Mouse (Mus musculus): ENCODE measurements around the gene Trip4. TPM values are rescaled to one million over a fixed set of nuclear protein-coding genes. Genes with fewer than 3 reads are reported as not detected.

Trip4 gene
- polyA plus RNA-seq, 1 experiment from 2014 or later: 36.3 TPM

DNA sequence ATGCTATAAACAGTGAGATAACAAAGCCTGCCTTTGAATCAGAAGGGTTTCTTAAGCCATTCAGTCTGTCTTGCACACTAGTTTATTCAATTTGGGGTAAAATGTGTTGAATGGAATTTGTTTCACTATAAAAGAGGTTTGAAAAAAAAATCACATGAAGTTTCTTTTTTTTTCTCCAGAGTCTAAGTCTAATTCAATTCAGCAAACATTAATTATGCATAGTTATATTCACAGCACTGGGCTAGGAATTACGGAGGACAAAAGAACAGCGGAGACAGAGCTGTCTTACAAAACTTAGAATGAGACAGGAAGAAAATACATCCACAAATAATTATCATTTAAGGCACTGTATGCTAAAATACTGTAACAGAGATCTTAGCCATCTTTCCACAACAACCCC, 90.2 kb downstream of the Trip4 start:
- Histone ChIP-seq H3K27me3 (no peaks in the 10 kb centered on the region), H3K9ac (0 out of 2 replicates have a peak overlapping the region, but pooled peaks have one; percentile 29), H3K4me3 (replicated peaks) (no peak overlapping the region), H3K36me3 (replicated peaks) (peaks cover 23% of the 10 kb centered on the region), H3K9me3 (no peaks in the 10 kb centered on the region), H3K4me2 (peak overlapping the region; percentile 19; the same call in 1 of the 2 replicates), H3K4me1 (peaks cover 37% of the 10 kb centered on the region), H3K27ac (peak overlapping the region; percentile 78)
- WGBS: 29% methylated on average over 2 of the region's 2 CpGs
- no peak for ATAC-seq (ENCODE audit: low FRiP score)

GRCm38 (mm10) chr9:65812841-65813240, 95.8 kb downstream of the Trip4 start:
- ATAC-seq (ENCODE audit: low FRiP score): no peak
- H3K27me3 ChIP-seq: no peaks in the 10 kb centered on the region
- 74% methylated on average over 2 of the region's 2 CpGs for WGBS

GRCm38 (mm10) chr9:65811784-65812183, 96.8 kb downstream of the Trip4 start:
- 88% methylated on average over 1 of the region's 1 CpGs for WGBS

More at GRCm38 (mm10) chr9:65812841-65813240, 95.8 kb downstream of the Trip4 start:
- Histone ChIP-seq H3K36me3 (replicated peaks) (peaks cover 23% of the 10 kb centered on the region), H3K9me3 (no peaks in the 10 kb centered on the region), H3K9ac (no peak overlapping the region), H3K4me3 (replicated peaks) (no peak overlapping the region), H3K4me2 (no peak overlapping the region), H3K27ac (no peak overlapping the region), H3K4me1 (peaks cover 6% of the 10 kb centered on the region)

GRCm38 (mm10) chr9:65807818-65808217, 100.8 kb downstream of the Trip4 start:
- Histone ChIP-seq H3K4me1 (peaks cover 9% of the 10 kb centered on the region), H3K9me3 (no peaks in the 10 kb centered on the region), H3K27ac (no peak overlapping the region), H3K36me3 (replicated peaks) (no peaks in the 10 kb centered on the region), H3K4me3 (replicated peaks) (no peak overlapping the region), H3K9ac (no peak overlapping the region), H3K27me3 (no peaks in the 10 kb centered on the region), H3K4me2 (no peak overlapping the region)
- ATAC-seq (ENCODE audit: low FRiP score): no peak
- WGBS: 58% methylated on average over 1 of the region's 1 CpGs

More at GRCm38 (mm10) chr9:65811784-65812183, 96.8 kb downstream of the Trip4 start:
- Histone ChIP-seq H3K4me3 (replicated peaks) (no peak overlapping the region), H3K9me3 (no peaks in the 10 kb centered on the region), H3K4me2 (no peak overlapping the region), H3K27me3 (no peaks in the 10 kb centered on the region), H3K36me3 (replicated peaks) (peaks cover 17% of the 10 kb centered on the region), H3K9ac (no peak overlapping the region), H3K4me1 (peaks cover 14% of the 10 kb centered on the region), H3K27ac (no peak overlapping the region)
- no peak for ATAC-seq (ENCODE audit: low FRiP score)

GRCm38 (mm10) chr9:65807251-65807650, 101.3 kb downstream of the Trip4 start:
- no peaks in the 10 kb centered on the region for H3K36me3 ChIP-seq (replicated peaks)
- peaks cover 9% of the 10 kb centered on the region for H3K4me1 ChIP-seq
- WGBS: 50% methylated on average over 5 of the region's 5 CpGs

GRCm38 (mm10) chr9:65799770-65800169, 108.8 kb downstream of the Trip4 start:
- 76% methylated on average over 4 of the region's 4 CpGs for WGBS

More at GRCm38 (mm10) chr9:65807251-65807650, 101.3 kb downstream of the Trip4 start:
- H3K4me2 ChIP-seq: no peak overlapping the region
- ATAC-seq (ENCODE audit: low FRiP score): no peak
- H3K27ac ChIP-seq: no peak overlapping the region
- H3K27me3 ChIP-seq: no peaks in the 10 kb centered on the region
- H3K9me3 ChIP-seq: no peaks in the 10 kb centered on the region
- H3K4me3 ChIP-seq (replicated peaks): no peak overlapping the region
- H3K9ac ChIP-seq: no peak overlapping the region

GRCm38 (mm10) chr9:65795651-65796050, 112.9 kb downstream of the Trip4 start:
- Histone ChIP-seq H3K9ac (no peak overlapping the region), H3K9me3 (no peaks in the 10 kb centered on the region), H3K4me2 (no peak overlapping the region), H3K36me3 (replicated peaks) (peaks cover 13% of the 10 kb centered on the region), H3K27ac (no peak overlapping the region), H3K27me3 (no peaks in the 10 kb centered on the region), H3K4me1 (peaks cover 35% of the 10 kb centered on the region), H3K4me3 (replicated peaks) (no peak overlapping the region)
- WGBS: 87% methylated on average over 2 of the region's 2 CpGs
- ATAC-seq (ENCODE audit: low FRiP score): no peak

More at GRCm38 (mm10) chr9:65799770-65800169, 108.8 kb downstream of the Trip4 start:
- ATAC-seq (ENCODE audit: low FRiP score): no peak
- Histone ChIP-seq H3K27ac (no peak overlapping the region), H3K27me3 (no peaks in the 10 kb centered on the region), H3K36me3 (replicated peaks) (peaks cover 2% of the 10 kb centered on the region), H3K9me3 (no peaks in the 10 kb centered on the region), H3K4me2 (no peak overlapping the region), H3K4me1 (peaks cover 5% of the 10 kb centered on the region; the same call in 1 of the 2 replicates), H3K9ac (no peak overlapping the region), H3K4me3 (replicated peaks) (no peak overlapping the region)

DNA sequence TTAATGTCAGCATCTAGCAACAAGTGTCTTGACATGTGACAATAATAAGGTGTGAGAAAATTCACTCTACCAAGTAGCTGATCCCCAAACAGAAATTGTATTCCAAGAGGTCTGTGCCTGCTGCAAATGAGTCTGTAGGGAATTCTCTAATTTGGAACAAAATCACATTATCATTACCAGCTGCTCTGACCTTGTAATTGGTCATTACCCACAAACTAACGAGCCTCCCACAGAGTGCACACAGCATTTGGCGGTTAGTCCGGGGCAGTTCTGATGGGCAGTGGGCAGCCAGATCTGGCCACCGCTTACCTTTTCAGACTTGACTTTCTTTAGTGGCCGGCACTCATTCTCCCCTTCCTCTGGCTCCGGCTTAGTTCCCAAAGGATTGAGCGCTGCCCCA, 114.3 kb downstream of the Trip4 start:
- no peaks in the 10 kb centered on the region for H3K27me3 ChIP-seq
- H3K4me3 ChIP-seq (replicated peaks): no peak overlapping the region
- H3K4me1 ChIP-seq: peaks cover 43% of the 10 kb centered on the region
- no peaks in the 10 kb centered on the region for H3K9me3 ChIP-seq
- 46% methylated on average over 7 of the region's 7 CpGs for WGBS
- ATAC-seq (ENCODE audit: low FRiP score): no peak
- H3K4me2 ChIP-seq: no peak overlapping the region
- peaks cover 13% of the 10 kb centered on the region for H3K36me3 ChIP-seq (replicated peaks)
- no peak overlapping the region for H3K9ac ChIP-seq
- peak overlapping the region; percentile 11; the same call in 1 of the 2 replicates for H3K27ac ChIP-seq

DNA sequence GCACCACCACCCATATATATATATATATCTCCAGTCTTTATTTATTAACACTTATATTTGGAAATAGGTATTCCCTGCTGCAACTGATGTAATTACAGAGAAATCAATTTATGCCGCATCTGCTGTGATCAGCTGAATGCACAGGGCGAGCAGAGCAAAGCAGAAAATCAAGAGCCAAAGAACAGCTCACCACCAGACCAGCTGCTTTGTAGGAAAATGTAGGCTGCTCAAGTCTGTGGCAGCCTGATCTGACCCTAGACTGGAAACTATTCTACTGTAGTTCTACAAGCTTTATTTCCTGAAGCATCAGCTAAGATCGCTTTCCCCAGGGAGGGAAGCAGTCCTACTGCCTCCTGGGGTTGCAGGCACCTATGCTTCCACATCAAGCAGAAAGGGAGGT, 115.1 kb downstream of the Trip4 start:
- Histone ChIP-seq H3K4me2 (no peak overlapping the region), H3K4me1 (peaks cover 43% of the 10 kb centered on the region), H3K27ac (no peak overlapping the region), H3K27me3 (no peaks in the 10 kb centered on the region), H3K36me3 (replicated peaks) (peaks cover 13% of the 10 kb centered on the region), H3K9me3 (no peaks in the 10 kb centered on the region), H3K9ac (no peak overlapping the region; the same call in 1 of the 2 replicates), H3K4me3 (replicated peaks) (no peak overlapping the region)
- WGBS: 86% methylated on average over 3 of the region's 3 CpGs
- ATAC-seq (ENCODE audit: low FRiP score): no peak

GRCm38 (mm10) chr9:65793086-65793485, 115.5 kb downstream of the Trip4 start:
- Histone ChIP-seq H3K4me2 (no peak overlapping the region), H3K36me3 (replicated peaks) (peaks cover 13% of the 10 kb centered on the region), H3K4me3 (replicated peaks) (no peak overlapping the region), H3K9me3 (no peaks in the 10 kb centered on the region), H3K27ac (no peak overlapping the region), H3K27me3 (no peaks in the 10 kb centered on the region), H3K9ac (no peak overlapping the region), H3K4me1 (peaks cover 43% of the 10 kb centered on the region)
- no peak for ATAC-seq (ENCODE audit: low FRiP score)
- 48% methylated on average over 3 of the region's 3 CpGs for WGBS

GRCm38 (mm10) chr9:65791846-65792245, 116.7 kb downstream of the Trip4 start:
- H3K27me3 ChIP-seq: no peaks in the 10 kb centered on the region
- no peak overlapping the region for H3K4me3 ChIP-seq (replicated peaks)
- H3K4me1 ChIP-seq: peaks cover 54% of the 10 kb centered on the region
- peak overlapping the region; percentile 21; the same call in 1 of the 2 replicates for H3K27ac ChIP-seq
- ATAC-seq (ENCODE audit: low FRiP score): no peak
- H3K36me3 ChIP-seq (replicated peaks): peaks cover 13% of the 10 kb centered on the region
- no peak overlapping the region for H3K4me2 ChIP-seq
- no peak overlapping the region for H3K9ac ChIP-seq
- H3K9me3 ChIP-seq: no peaks in the 10 kb centered on the region

- WGBS: 86% methylated on average over 4 of the region's 4 CpGs
- no peak for ATAC-seq (ENCODE audit: low FRiP score)
- H3K4me3 ChIP-seq (replicated peaks): no peak overlapping the region
- H3K4me1 ChIP-seq: peaks cover 57% of the 10 kb centered on the region
- no peak overlapping the region for H3K27ac ChIP-seq
- no peak overlapping the region for H3K4me2 ChIP-seq
- no peak overlapping the region for H3K9ac ChIP-seq
- H3K27me3 ChIP-seq: no peaks in the 10 kb centered on the region
- H3K36me3 ChIP-seq (replicated peaks): peaks cover 13% of the 10 kb centered on the region
- H3K9me3 ChIP-seq: no peaks in the 10 kb centered on the region
Observed at GRCm38 (mm10) chr9:65791106-65791505, 117.5 kb downstream of the Trip4 start.

GRCm38 (mm10) chr9:65789788-65790187, 118.8 kb downstream of the Trip4 start:
- no peak overlapping the region for H3K27ac ChIP-seq
- no peak overlapping the region for H3K4me3 ChIP-seq (replicated peaks)
- WGBS: 96% methylated on average over 3 of the region's 3 CpGs
- no peak overlapping the region for H3K9ac ChIP-seq
- no peak overlapping the region for H3K4me2 ChIP-seq
- ATAC-seq (ENCODE audit: low FRiP score): no peak
- peaks cover 55% of the 10 kb centered on the region for H3K4me1 ChIP-seq
- no peaks in the 10 kb centered on the region for H3K9me3 ChIP-seq
- peaks cover 11% of the 10 kb centered on the region for H3K36me3 ChIP-seq (replicated peaks)
- no peaks in the 10 kb centered on the region for H3K27me3 ChIP-seq

Data from forebrain, embryonic 12.5 days (tissue).